Mouse (Mus musculus): Measurements from ENCODE around the gene Nsdhl.

Gene Nsdhl

GRCm38 (mm10) chrX:72917884-72918681, at the start of gene Nsdhl, which contains the start of gene Cetn2:
Gene Nsdhl (plus strand): TSS chrX:72918557.
Gene Cetn2 (minus strand): TSS chrX:72918411.
- peak; percentile 95 for DNase-seq (ENCODE audit: low spot score)

GRCm38 (mm10) chrX:72895388-72896054, 22.8 kb upstream of the Nsdhl start:
- DNase-seq (ENCODE audit: low spot score): peak; percentile 27

GRCm38 (mm10) chrX:72896055-72896437, 22.3 kb upstream of the Nsdhl start:
- no peak for DNase-seq (ENCODE audit: low spot score)

GRCm38 (mm10) chrX:72902530-72902929, 15.8 kb upstream of the Nsdhl start:
- DNase-seq (ENCODE audit: low spot score): no peak

- DNase-seq (ENCODE audit: low spot score): no peak
Measured at GRCm38 (mm10) chrX:72907619-72908403, 10.5 kb upstream of the Nsdhl start.

GRCm38 (mm10) chrX:72908404-72908741, 10.0 kb upstream of the Nsdhl start:
- DNase-seq (ENCODE audit: low spot score): peak; percentile 64

- no peak for DNase-seq (ENCODE audit: low spot score)
Measured at GRCm38 (mm10) chrX:72911611-72912010, 6.7 kb upstream of the Nsdhl start.

GRCm38 (mm10) chrX:72918682-72919059, 314 bp downstream of the Nsdhl start:
- DNase-seq (ENCODE audit: low spot score): no peak

GRCm38 (mm10) chrX:72921391-72921790, 3.0 kb downstream of the Nsdhl start:
- DNase-seq (ENCODE audit: low spot score): no peak

- DNase-seq (ENCODE audit: low spot score): no peak
Measured at GRCm38 (mm10) chrX:72953464-72953863, 35.1 kb downstream of the Nsdhl start.

- DNase-seq (ENCODE audit: low spot score): no peak
Measured at GRCm38 (mm10) chrX:72956486-72956885, 38.1 kb downstream of the Nsdhl start.

- DNase-seq (ENCODE audit: low spot score): no peak
Measured at GRCm38 (mm10) chrX:72960431-72960830, 42.1 kb downstream of the Nsdhl start.

- no peak for DNase-seq (ENCODE audit: low spot score)
Measured at GRCm38 (mm10) chrX:72961511-72961910, 43.2 kb downstream of the Nsdhl start.

GRCm38 (mm10) chrX:72962743-72963142, 44.4 kb downstream of the Nsdhl start:
- DNase-seq (ENCODE audit: low spot score): no peak

- no peak for DNase-seq (ENCODE audit: low spot score)
Measured at GRCm38 (mm10) chrX:72982831-72983230, 64.5 kb downstream of the Nsdhl start.

- no peak for DNase-seq (ENCODE audit: low spot score)
Measured at GRCm38 (mm10) chrX:72985607-72986006, 67.2 kb downstream of the Nsdhl start.

GRCm38 (mm10) chrX:72986841-72987519, 68.6 kb downstream of the Nsdhl start, which contains the start of gene Zfp185:
Gene Zfp185 (plus strand): TSS chrX:72987339.
- DNase-seq (ENCODE audit: low spot score): peak; percentile 64

- no peak for DNase-seq (ENCODE audit: low spot score)
Measured at GRCm38 (mm10) chrX:72987520-72987905, 69.2 kb downstream of the Nsdhl start.

- no peak for DNase-seq (ENCODE audit: low spot score)
Measured at GRCm38 (mm10) chrX:72988431-72988830, 70.1 kb downstream of the Nsdhl start.

GRCm38 (mm10) chrX:72990581-72990980, 72.2 kb downstream of the Nsdhl start:
- DNase-seq (ENCODE audit: low spot score): no peak

- no peak for DNase-seq (ENCODE audit: low spot score)
Measured at GRCm38 (mm10) chrX:72992291-72992919, 74.0 kb downstream of the Nsdhl start.

GRCm38 (mm10) chrX:72995542-72995941, 77.2 kb downstream of the Nsdhl start:
- DNase-seq (ENCODE audit: low spot score): no peak

Data from embryo, embryonic 10 days (tissue).